Mouse (Mus musculus) left cerebral cortex, adult 9 months (tissue): ENCODE results near the gene Acot5.
"Not testable (repeated sequence)": the region's sequence is repeated elsewhere in the genome, so short reads cannot be mapped to it uniquely, and the experiment has no call there.

Experiments used
- DNase-seq, 2 experiments: peaks; one replicate each; pipeline ENCODE4 v3.0.0; 2022; ENCODE audit warnings: low spot score in 2 of 2

Acot5 gene

DNA sequence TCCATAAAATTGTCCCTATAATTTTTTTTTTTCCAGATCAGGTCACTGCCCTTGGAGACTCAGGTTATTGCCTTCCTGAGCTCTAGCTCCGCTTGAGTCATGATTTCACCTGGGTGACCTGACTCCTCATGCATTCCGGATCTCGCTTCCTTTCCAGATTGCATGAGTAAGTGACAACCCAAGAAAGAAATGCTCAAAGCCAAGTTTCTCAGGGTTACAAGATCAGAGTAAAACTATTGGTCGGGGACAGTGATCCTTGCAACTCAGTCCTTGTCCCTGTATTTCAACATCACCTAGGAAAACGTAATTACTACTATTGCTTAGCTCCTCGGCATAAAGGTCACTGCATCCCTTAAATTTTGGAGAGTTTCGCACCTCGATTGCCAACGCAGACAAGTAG is at the start of gene Acot5:
TSS of gene Acot5 (plus strand) at position 340 of the 400 bp plus-strand sequence.
- no peak for DNase-seq

DNA sequence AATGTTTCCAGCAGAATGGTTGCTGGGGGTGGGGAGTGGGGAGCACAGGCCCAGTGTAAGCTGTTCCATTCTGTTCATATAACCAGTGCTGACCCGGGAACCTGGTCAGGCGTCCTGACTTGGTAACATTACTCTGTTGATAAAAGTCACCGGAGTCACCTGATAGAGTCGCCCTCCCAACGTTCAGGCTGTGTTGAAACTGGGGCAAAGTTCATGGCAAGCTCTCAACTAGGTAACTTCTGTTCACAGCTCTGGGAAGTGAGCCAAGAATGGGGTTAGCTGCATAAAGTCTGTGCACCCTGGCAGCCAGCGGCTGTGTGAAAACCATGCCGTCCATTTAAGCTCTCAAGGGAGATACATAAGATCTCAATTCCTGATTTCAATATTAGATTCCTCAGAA is 48.6 kb upstream of the Acot5 start:
- DNase-seq: not testable (repeated sequence)

DNA sequence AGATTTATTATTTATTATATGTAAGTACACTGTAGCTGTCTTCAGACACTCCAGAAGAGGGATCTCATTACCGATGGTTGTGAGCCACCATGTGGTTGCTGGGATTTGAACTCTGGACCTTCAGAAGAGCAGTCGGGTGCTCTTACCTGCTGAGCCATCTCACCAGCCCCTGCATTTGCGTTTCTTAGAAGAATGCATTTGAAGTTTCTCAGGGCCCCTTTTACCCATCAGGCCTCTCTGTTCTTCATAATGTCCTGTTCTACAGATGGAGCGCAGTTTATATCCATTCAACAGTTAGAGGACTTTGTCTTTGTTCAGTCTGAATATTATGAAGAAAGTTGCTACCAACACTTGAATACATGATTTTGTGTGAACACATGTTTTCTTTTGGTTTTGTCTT is 46.9 kb upstream of the Acot5 start:
- not testable (repeated sequence) for DNase-seq

DNA sequence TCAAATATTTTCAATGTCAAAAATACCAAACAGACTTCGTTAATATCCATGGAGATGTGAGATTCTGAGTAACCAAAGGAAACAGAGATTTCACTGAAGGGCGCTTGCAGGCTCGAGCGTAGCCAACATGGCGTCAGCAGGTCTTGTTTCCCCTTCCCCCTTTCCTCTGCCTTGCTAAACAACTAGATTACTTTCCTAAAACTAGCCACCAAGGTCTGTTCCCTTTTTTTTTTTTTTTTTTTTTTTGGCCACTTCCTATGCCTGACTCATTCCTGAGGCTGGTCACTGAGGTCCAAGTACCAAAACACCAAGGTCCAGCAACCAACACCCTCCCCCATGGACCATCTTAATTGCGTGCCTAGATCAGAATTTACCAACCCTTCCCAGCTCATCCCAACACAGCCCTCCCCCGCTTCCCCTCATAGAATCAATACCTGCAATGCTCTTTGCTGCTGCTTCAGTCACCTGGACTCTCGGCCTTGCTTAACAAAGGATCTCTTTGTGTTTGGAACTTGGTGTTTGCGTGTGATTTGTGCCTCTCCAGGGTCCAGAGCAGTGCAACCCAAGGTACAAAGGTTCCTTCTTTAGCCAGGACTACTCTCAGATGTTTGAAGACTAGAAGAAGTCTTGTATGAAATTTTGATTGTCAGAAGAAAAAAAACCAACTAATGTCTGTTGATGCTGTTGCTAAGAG is 45.9 kb upstream of the Acot5 start:
- no peak for DNase-seq

DNA sequence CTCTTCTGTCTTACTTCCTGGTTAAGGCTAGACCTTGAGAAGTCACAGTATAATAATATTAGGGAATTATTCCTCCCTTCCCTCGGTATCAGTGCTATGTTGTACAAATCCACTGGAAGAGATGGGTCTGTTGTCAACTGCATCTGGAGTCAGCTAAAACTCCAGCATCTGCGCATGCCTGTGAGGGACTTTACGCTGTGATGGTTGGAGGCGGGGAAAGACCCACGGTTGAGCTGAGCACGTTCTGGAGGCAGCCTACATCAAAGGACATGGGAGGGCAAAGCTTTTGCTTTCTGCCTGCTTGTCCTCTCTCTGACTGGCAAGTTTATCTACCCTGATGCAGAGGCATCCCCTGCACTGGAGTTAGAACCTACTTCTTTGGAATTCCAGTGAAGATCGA is 43.2 kb upstream of the Acot5 start:
- DNase-seq: no peak

DNA sequence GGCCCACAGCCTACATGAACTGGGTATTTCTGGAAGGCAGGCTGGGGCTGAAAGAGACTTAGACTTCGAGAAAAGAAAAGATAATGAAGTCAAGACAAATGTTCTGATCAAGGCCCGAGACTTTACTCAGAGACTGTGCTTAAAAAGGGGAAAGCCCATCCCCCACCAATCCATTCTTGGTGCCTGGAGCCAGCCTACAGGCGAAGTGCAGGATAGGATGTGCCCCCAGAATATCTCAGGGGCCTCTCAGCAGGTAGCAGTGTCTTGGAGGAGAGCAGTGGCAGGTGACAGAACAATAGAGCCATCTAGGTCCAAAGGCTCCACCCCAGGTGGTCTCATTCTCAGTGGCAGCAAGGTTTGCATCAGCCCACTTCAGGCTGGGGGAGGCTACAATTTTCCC is 40.8 kb upstream of the Acot5 start:
- DNase-seq: not testable (repeated sequence)

DNA sequence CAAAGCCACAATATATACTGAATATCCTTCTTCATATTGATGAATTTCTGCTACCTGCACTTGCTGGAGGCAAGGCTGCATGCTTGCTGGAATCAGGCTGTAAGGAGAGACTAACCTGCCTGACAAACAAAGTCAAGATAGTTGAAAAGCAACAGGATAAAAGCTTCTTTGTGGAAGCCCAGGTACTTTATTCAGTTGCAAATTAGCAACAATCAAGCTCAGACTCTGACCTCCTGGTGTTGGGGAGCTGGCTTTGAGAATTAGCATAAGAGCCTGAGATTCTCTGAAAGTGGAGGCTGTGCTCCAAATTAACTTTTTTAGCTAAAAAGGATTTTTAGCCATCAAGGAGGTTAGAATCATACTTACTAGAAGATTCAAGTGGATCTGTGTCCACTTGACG is 40.1 kb upstream of the Acot5 start:
- not testable (repeated sequence) for DNase-seq

DNA sequence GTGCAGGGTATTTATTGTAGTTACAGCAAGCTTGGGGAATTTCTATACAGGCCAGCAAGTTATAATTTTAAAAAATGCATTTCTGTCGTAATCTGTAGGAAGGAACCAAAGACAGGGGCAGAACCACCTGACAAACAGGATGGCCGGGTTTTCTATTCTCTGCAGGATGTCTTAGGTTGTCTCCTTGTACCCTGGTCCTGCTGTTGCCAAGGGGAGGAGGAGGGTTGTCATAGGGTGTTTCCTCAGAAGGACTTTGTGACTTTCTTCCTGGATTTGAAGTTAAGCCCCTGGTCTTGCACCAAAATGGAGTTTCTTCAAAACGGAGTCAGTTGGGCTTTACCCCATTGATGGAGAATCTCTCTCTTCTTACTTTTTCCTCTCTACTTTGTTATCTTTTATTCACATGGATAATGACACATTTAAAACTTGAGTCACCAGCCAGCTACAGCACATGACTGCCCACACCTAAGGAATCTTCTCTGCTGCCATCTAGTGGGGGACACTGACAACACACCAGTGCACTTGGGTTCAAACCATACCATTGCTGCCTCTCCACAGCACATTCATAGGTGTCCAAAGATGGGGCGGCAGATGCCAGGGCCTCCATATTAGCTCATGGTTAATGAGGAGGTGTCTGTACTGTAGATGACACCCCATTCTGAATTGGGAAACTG is 38.3 kb upstream of the Acot5 start:
- peak in 1 of 2 experiments; percentile 86 for DNase-seq

DNA sequence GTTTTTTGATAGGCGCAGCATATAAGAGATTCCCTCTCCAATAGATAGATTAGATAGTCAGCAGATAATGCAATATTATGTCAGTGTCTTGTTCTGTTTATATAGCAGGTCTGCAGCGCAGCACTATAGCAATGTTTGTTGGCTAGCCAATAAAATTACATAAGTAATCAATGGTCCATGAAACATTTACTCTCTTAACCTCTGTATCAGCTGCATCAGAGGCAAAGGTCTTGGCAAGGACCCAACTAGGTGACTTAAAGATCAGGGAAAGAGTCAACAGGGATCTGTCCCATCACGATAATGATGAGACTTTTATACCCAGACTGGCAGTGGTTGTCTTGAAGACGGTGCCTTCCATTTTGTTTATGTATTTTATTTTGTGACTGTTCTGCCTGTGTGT is 36.3 kb upstream of the Acot5 start:
- no peak for DNase-seq

DNA sequence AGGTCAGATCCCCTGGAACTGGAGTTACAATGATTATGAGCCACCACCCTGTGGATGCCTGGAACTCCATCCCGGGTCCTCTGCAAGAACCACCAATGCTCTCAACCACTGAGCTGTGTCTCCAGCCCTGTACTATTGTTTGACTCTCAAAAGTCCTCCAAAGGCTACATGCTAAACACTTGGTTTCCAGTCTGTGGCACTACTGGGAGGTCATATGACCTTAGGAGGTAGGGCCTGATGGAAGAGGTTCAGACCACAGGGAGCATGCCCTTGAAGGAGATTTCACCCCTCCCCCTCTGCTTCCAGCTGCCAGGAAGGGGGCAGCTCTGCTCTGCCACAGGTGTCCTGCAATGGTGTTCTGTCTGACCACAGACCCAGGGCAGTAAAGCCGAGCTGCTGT is 35.8 kb upstream of the Acot5 start:
- DNase-seq: not testable (repeated sequence)

DNA sequence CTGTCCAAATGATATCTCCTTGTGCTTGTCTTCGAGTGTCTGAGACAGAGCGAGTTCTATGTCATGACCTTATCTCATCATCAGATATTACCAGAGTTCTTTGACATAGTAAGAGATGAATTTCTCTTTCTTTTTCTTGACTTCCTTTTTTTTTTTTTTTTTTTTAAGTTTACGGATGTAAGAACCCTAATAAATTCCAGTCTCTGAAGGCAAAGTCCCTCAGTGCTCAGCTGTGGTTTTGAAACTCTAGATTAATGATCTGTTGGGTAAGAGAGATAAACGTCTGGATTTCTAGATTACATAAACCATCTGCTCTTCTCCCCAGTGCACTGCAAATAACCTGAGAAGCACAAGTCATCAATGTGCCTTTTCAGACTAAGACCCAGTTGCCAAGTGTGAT is 35.0 kb upstream of the Acot5 start:
- DNase-seq: no peak

DNA sequence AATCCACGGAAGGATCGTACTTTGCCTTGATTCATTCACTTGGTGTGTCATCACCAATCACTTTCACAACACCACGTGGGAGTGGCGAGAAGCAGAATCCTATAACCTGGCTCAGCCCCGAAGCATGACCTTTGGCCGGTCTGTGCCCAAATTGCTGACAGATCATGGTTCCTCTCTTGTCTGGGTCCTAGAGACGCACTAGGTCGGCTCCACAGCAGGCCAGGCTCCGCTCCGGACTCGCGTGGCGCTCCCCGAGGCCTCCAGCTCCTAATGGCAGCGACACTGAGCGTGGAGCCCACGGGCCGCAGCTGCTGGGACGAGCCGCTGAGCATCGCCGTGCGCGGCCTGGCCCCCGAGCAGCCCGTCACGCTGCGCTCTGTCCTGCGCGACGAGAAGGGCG is 30.9 kb upstream of the Acot5 start, which contains the start of gene Acot4:
TSS of gene Acot4 (plus strand) at position 139 of the 400 bp plus-strand sequence.
- peak in 1 of 2 experiments; percentile 17 for DNase-seq

DNA sequence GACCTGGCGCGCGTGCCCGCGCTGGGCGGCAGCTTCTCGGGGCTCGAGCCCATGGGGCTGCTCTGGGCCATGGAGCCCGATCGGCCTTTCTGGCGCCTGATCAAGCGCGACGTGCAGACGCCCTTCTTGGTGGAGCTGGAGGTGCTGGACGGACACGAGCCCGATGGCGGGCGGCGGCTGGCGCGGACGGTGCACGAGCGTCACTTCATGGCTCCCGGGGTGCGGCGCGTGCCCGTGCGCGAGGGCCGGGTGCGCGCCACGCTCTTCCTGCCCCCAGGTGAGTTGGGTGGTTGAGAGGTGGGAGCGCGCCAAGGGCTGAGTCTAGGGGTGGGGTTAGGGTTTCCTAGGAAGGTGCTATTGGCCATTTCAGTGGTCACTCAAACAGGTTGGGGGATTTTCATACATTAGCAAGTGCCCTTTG is 30.4 kb upstream of the Acot5 start, which contains the start of gene Gm49366:
TSS of gene Gm49366 (plus strand) at position 245 of the 421 bp plus-strand sequence.
- peak in 1 of 2 experiments; percentile 34 for DNase-seq

DNA sequence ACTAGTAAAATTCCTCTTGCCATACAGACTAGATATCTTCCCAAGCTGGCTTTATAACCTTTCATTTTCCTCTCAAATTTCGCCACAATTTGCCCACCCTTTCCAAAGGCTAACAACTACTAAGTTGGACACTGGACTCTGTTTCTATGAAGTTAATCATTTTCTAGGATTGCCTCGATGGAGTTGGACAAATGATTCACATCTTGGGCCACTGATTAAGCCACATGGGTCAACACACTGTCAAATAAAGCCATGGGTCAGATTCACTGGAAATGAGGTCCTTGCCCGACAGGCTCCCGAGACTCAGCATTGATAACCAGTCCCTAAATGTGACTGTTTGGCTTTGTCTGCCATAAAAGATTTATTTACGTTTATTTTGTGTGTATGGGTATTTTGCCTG is 26.9 kb upstream of the Acot5 start:
- no peak for DNase-seq

DNA sequence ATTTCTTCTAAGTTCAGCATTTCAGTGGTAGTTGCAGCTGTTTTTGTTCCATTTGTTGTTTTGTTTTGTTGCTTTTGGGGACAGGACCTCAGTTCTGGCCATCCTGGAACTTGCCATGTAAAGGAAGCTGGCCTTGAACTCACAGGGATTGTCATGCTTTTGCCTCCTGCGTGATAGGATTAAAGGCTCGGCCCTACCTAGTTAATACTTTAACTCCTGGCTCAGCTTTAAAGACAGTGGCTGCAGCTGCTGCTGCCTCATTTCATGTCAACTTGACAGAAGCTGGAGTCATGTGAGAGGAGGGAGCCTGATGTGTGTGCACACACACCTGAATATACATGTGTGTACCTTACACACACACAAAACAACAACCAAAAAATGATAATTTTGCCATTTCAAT is 25.1 kb upstream of the Acot5 start:
- DNase-seq: no peak

DNA sequence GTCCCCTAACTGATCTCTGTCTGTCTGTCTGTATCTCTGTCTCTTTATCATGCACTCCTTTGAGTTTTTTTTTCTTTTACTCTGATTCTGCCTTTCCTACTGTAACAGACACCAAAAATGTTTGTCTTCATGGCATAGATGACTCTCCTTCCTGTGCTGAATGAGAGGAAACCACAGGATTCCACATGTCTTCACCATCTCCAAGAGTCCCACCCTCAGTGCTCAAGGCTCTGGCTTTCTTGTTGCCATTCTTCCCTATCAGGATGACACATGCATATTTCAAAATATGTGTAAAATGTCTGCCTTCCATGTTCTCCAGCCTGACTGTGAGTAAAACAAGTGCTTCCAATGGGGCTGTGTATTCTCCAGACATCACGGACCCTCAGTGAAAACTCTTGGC is 22.2 kb upstream of the Acot5 start:
- DNase-seq: no peak

DNA sequence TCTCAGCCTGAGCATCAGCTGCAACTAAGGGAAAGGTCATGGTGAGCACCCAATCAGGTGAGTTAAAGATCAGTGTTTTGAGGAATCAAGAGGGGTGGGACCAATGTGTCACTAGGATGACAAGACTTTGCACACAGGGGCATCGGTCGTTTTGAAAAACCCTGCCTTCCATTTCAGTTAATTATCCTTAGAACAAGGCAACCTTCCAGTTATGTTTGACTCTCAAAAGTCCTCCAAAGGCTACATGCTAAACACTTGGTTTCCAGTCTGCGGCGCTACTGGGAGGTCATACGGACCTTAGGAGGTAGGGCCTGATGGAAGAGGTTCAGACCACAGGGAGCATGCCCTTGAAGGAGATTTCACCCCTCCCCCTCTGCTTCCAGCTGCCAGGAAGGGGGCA is 18.4 kb upstream of the Acot5 start:
- not testable (repeated sequence) for DNase-seq

DNA sequence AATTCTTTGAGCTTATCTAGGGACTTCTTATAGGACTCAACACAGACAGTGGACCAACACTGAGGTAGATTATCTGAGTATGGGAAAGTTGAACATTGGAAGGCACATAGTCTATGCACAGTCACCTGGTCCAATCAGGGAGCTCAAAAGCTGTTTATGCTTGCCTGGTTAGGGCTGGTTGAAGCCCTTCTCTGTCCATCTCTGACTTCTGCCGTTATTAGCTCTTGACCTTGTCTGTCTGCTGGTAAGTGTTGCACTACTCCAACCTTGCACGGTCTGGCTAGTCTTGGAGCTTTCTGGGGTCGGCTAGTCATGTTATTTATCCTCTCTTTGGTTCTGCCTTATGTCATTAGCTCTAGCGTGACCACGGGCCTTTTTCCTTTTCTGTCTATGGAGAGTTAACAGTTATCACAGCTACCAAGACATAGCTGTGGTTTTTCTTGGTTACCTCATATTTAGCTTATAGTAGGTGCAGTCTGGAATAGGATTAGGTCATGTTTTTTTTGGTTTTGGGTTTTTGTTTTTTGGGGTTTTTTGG is 17.1 kb upstream of the Acot5 start, which contains the start of gene Acot3:
TSS of gene Acot3 (plus strand) at position 208 of the 538 bp plus-strand sequence.
- DNase-seq: no peak

DNA sequence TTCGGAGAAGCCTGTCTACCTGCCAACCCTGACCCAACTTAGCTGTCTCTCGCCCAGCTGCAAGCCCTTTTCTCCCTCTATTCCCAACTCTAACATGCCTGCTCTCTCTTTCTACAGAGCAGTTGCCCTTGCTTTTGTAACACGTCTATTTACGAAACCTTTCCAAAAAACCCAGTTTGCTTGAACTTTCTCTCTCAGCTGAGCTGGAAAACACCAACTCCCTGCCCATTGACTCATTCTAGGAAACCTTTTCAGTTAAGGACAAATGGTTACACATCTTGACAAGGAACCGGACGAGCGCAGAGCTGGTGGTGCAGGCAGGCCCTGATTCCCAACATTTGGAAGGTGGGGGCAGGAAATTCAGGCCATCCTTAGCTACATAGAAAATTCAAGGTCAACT is 16.5 kb upstream of the Acot5 start:
- no peak for DNase-seq

DNA sequence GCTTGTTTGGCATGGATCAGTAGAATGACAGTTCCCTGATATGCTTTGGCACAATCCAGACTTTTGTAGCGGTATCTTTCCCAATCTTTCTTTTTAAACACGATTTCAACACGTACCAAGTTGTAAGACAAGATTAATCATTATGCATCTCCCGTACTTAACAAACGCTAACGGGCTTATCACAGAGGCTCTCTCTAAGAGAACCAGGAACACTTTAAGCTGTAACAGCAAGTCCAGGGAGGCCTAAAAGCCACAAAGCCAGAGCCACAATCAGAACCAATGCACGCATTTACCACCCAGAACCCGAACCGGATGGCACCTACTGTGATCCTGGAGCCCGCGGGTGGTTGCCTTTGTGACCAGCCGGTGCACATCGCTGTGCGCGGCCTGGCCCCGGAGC is 16.0 kb upstream of the Acot5 start:
- DNase-seq: no peak

DNA sequence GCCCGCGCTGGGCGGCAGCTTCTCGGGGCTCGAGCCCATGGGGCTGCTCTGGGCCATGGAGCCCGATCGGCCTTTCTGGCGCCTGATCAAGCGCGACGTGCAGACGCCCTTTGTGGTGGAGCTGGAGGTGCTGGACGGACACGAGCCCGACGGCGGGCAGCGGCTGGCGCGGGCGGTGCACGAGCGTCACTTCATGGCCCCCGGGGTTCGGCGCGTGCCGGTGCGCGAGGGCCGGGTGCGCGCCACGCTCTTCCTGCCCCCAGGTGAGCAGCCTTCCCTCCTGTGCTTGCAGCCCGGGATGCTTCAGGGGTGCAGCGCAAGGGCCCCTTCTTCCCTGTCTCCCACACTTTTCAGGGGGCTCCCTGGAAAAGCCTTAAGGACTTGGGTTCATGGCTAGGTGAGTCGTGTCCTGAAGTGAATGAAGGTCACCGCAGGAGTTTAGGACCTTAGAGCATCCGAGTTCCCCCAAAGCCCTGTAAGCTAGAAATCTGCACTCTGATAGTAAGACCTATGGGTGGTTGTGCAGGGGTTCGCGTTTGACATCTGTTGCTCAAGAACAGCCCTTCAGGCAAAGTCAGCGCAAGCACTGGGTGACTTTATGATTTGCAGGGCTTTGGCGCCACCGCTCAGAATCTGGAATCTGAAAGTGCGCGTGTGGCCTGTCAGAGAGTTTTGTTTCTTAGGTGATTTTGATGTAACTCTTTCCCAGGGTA is 15.3 kb upstream of the Acot5 start:
- no peak for DNase-seq

DNA sequence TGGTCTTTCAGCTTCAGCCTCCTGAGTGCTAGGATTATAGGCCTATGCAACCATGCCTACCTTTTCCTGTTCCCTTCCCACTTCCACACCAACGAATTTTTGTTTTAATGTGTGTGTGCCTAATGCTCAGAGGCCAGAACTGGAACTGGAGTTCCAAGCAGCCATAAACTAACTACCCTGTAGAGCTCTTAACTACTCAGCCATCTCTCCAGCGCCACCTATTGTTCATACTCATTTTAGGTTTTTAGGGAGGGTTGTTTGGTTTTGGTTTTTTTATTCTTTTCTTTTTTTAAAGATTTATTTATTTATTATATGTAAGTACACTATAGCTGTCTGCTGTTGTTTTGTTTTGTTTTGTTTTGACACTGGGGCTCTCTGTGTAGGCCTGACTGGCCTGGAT is 8.2 kb upstream of the Acot5 start:
- DNase-seq: no peak
